Mouse (Mus musculus): ENCODE measurements around the gene Mbnl3.

Mbnl3 gene

GRCm38 (mm10) chrX:51206432-51206831 is at the start of gene Mbnl3:
Mbnl3 (minus strand) TSS chrX:51206532.
- DNase-seq, result no peak

GRCm38 (mm10) chrX:51205548-51206324 is 596 bp downstream of the Mbnl3 start:
- peak; percentile 81 for DNase-seq

- peak; percentile 83 for DNase-seq
Measured at GRCm38 (mm10) chrX:51204626-51205547, 1.4 kb downstream of the Mbnl3 start.

GRCm38 (mm10) chrX:51197012-51197411 is 9.3 kb downstream of the Mbnl3 start:
- no peak for DNase-seq

DNA sequence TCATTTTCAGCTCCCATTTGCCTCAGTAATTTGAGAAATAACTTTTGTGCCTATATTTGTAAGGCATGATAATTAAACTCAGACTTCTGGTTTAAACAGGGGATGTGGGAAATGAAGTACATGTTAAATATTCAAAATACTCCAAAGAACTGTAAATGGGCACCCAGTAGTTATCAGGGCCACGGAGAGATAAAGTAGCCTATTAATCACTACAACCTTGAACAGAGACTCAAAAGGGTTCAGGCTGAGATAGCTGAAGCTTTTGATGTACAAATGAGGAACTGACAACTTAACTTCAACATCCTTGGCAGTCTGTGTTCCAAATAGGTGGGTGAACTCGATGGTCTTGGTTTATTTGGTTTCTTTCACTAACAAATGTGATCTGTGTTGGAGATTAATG is 34.4 kb downstream of the Mbnl3 start:
- DNase-seq, result no peak

GRCm38 (mm10) chrX:51171413-51171812 is 34.9 kb downstream of the Mbnl3 start:
- DNase-seq, result peak; percentile 23

- no peak for DNase-seq
Measured at GRCm38 (mm10) chrX:51170404-51170803, 35.9 kb downstream of the Mbnl3 start.

- DNase-seq, result no peak
Measured at GRCm38 (mm10) chrX:51169476-51170045, 36.8 kb downstream of the Mbnl3 start.

GRCm38 (mm10) chrX:51167976-51168375 is 38.4 kb downstream of the Mbnl3 start:
- no peak for DNase-seq

DNA sequence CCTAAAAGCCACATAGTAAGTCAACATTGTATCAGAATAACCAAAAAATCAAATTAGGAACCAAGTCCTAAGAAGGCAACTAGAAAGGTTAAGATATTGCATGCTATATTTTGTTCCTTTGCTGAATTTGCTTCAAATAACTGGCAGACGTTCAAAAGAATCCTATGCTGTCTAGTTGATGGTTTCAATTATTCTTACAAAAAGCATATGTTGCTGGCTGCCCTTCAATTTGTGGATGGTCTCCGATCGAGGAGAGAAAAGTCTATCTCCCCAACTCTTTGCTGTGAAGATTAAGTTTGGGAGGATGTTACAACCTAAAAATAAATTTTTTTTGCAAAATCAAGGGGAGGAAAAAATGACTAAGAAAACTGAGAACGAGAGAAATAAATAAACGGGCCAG is 41.6 kb downstream of the Mbnl3 start:
- DNase-seq, result no peak

- no peak for DNase-seq
Measured at GRCm38 (mm10) chrX:51148436-51148835, 57.9 kb downstream of the Mbnl3 start.

DNA sequence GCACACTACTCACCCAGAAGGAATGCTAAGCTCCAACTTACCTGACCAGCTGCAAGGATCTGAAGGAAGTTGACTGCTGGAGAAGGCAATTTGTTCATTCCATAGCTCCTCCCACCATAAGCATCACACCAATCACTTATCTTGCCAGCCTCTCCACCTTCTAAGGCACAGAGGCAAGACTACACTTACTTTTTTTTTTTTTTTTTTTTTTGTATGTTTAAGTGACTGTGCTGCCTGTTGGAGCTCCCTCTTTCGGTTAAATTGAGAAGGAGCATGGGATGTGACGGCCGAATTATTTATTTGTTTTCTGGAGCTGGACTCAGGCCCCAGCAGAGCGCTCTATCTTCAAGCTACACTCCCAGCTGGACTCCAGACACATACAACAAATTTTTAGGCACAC is 60.0 kb downstream of the Mbnl3 start:
- peak; percentile 3 for DNase-seq

DNA sequence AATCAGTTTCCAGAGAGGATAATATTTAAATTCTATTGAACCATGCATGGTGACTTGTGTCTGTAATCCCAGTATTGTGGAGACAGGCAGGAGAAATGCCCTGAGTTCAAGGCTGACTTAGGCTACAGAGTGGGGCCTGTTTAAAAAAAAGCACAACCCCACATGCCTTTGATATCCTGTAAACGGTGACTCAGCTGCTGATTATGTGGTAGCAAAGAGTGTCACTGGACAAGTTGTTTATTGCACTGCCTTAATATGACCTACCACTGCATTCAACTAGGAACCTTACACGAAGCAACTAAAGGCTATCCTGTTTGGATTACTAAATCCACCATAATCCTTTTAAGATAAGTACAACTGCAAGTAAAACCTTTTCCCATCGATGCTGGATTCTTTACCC is 66.3 kb downstream of the Mbnl3 start:
- no peak for DNase-seq

DNA sequence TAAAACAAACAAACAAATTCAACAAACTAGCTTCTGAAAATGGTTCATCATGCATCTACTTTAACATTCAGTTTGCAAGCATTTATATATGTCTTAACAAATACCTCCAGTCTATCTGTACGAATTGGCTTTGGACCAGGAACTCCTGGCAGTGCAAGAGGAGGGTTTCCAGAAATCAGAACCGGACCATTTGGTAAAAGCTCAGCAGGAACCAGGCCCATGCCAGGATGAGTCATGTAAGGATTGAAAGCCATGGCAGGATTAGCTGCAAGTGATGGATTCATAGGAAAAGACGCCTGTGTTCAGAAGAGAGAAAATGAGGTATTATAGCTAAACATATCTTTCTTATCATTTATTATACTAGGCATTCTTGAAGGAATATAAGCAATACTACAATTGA is 75.0 kb downstream of the Mbnl3 start:
- DNase-seq, result no peak

DNA sequence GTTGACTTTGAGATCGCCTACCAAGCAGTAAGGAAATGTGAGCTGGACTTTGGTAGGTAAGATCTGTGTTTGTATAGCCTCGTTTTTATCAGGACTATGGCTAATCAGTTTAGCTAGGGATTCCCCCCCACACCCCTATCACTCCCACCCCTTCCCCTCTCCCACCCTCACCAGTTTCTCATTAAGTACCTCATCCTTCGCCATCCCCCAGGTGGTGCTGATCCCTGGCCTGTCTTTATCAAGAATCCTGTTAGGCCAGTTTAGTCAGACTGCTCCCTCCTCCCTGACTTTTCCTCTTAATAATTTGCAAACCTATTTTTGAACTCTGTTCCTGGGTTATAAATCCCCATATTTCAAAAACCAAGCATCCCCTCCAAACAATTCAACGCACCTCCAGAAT is 103.6 kb downstream of the Mbnl3 start:
- no peak for DNase-seq

DNA sequence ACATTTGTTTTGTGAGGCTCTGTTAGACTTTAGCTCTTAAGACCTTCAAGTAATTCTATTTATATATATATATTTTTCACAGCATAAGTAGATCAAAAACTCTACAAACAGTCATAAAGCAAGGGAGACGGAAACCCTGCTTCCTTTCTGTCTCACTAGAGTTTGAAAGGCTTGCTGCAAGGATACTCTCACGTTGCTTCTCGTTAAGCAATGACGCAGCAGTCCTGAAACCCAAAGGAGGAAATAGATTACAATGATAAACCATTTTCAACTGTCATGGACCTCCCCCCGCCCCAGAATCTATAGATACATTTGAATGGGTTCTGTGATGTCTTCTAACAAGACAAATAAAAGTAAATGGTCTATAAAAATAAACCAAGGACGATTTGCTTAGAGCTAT is 121.4 kb downstream of the Mbnl3 start:
- peak; percentile 4 for DNase-seq

- DNase-seq, result no peak
Measured at GRCm38 (mm10) chrX:51084211-51084610, 122.1 kb downstream of the Mbnl3 start.

- DNase-seq, result peak; percentile 36
Measured at GRCm38 (mm10) chrX:51076744-51077143, 129.6 kb downstream of the Mbnl3 start.

Data from thymus, postnatal 14 days (tissue).